Mouse (Mus musculus): ENCODE measurements at regions not wholly inside any gene's neighbourhood (a gene's known extent, or its start where the extent isn't known, plus 50 kb on each side); places are given as distances from the start of the nearest gene placed in this dataset.

GRCm38 (mm10) chr9:104496220-104496619 is 50.9 kb upstream of the Cpne4 start:
- intact Hi-C loops (cut with DNase I), result no loop called here
- H3K4me3 ChIP-seq, result no peak overlapping the region
- 69% methylated on average over 9 of the region's 9 CpGs for WGBS
- H3K4me1 ChIP-seq (ENCODE audit: control insufficient read depth, insufficient read depth, low read length), result no peaks in the 10 kb centered on the region
- H3K27me3 ChIP-seq (ENCODE audit: control insufficient read depth, insufficient read depth, low read length), result no peaks in the 10 kb centered on the region
- DNase-seq, result no peak
- TF ChIP-seq CTCF (IDR thresholded peaks at IDR 0.05), result no peak
- TF ChIP-seq EP300 (IDR thresholded peaks at IDR 0.05; ENCODE audit: insufficient read depth, low read depth, low read length), result no peak
- TF ChIP-seq POLR2A (IDR thresholded peaks at IDR 0.05; ENCODE audit: insufficient read depth, low read depth, low read length), result no peak
- H3K27ac ChIP-seq, result no peak overlapping the region
- H3K9ac ChIP-seq (ENCODE audit: low read depth, low read length), result no peak overlapping the region
- H3K36me3 ChIP-seq (ENCODE audit: control insufficient read depth, insufficient read depth, low read length), result no peaks in the 10 kb centered on the region
- H3K79me2 ChIP-seq (replicated peaks; ENCODE audit: control insufficient read depth, insufficient read depth, low read length), result no peaks in the 10 kb centered on the region

- Histone ChIP-seq H3K9ac (ENCODE audit: low read depth, low read length) (no peak overlapping the region), H3K4me3 (no peak overlapping the region), H3K27ac (no peak overlapping the region), H3K4me1 (ENCODE audit: control insufficient read depth, insufficient read depth, low read length) (no peaks in the 10 kb centered on the region), H3K27me3 (ENCODE audit: control insufficient read depth, insufficient read depth, low read length) (no peaks in the 10 kb centered on the region), H3K79me2 (replicated peaks; ENCODE audit: control insufficient read depth, insufficient read depth, low read length) (no peaks in the 10 kb centered on the region), H3K36me3 (ENCODE audit: control insufficient read depth, insufficient read depth, low read length) (no peaks in the 10 kb centered on the region)
- no peak for DNase-seq
- intact Hi-C loops (cut with DNase I), result no loop called here
- TF ChIP-seq CTCF (IDR thresholded peaks at IDR 0.05), result no peak
- no peak for TF ChIP-seq POLR2A (IDR thresholded peaks at IDR 0.05; ENCODE audit: insufficient read depth, low read depth, low read length)
- TF ChIP-seq EP300 (IDR thresholded peaks at IDR 0.05; ENCODE audit: insufficient read depth, low read depth, low read length), result no peak
These were observed 56.4 kb upstream of the Cpne4 start for GRCm38 (mm10) chr9:104490696-104491095.

DNA sequence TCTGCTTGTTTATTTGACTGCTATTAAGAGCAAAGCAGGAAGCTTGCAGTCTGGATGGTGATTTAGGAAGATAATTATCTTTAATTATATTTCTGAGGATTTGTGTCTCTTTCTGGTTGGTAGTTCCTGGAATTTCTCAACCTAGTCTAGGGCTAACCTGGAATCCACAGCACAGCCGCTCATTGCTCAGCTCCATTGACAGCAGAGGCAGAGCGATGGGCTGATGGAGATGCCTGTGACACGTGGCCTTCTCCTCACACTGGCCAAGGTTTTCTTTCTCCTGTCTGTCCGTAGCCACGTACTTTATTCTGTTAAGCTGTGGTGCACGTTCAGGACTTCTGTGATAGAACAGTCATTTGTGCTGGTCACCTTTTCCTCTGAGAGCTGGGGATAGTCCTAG is 57.7 kb upstream of the Cpne4 start:
- WGBS, result 71% methylated on average over 6 of the region's 6 CpGs
- H3K27ac ChIP-seq, result no peak overlapping the region

DNA sequence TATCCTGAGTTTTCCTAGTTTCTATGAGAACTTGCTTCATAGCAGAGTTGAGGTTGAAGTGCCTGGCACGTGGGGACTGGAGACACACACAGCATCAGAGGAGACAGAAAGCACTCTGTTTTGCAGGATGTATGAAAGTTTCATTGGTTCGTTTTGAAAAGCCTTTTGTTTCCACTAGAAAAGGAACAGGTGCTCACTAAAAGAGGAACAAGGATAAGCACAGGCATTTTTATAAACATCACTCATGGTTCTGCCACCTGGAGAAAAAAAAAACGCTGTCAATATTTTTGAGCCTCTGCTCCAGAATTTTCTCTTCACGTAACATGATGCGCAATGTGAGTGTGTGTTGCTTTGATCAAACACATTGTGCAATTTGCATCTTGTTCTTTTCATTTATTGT is 64.6 kb upstream of the Cpne4 start:
- no peaks in the 10 kb centered on the region for H3K79me2 ChIP-seq (replicated peaks; ENCODE audit: control insufficient read depth, insufficient read depth, low read length)
- no peaks in the 10 kb centered on the region for H3K4me1 ChIP-seq (ENCODE audit: control insufficient read depth, insufficient read depth, low read length)
- DNase-seq, result no peak
- no peak overlapping the region for H3K9ac ChIP-seq (ENCODE audit: low read depth, low read length)
- no peak overlapping the region for H3K27ac ChIP-seq
- intact Hi-C loops (cut with DNase I), result no loop called here
- H3K4me3 ChIP-seq, result no peak overlapping the region
- no peaks in the 10 kb centered on the region for H3K27me3 ChIP-seq (ENCODE audit: control insufficient read depth, insufficient read depth, low read length)
- H3K36me3 ChIP-seq (ENCODE audit: control insufficient read depth, insufficient read depth, low read length), result no peaks in the 10 kb centered on the region
- 64% methylated on average over 5 of the region's 5 CpGs for WGBS
- TF ChIP-seq CTCF (IDR thresholded peaks at IDR 0.05) (no peak), EP300 (IDR thresholded peaks at IDR 0.05; ENCODE audit: insufficient read depth, low read depth, low read length) (no peak), POLR2A (IDR thresholded peaks at IDR 0.05; ENCODE audit: insufficient read depth, low read depth, low read length) (no peak)

More for the DNA sequence above, 57.7 kb upstream of the Cpne4 start:
- Histone ChIP-seq H3K79me2 (replicated peaks; ENCODE audit: control insufficient read depth, insufficient read depth, low read length) (no peaks in the 10 kb centered on the region), H3K36me3 (ENCODE audit: control insufficient read depth, insufficient read depth, low read length) (no peaks in the 10 kb centered on the region), H3K9ac (ENCODE audit: low read depth, low read length) (no peak overlapping the region), H3K27me3 (ENCODE audit: control insufficient read depth, insufficient read depth, low read length) (no peaks in the 10 kb centered on the region), H3K4me1 (ENCODE audit: control insufficient read depth, insufficient read depth, low read length) (no peaks in the 10 kb centered on the region), H3K4me3 (no peak overlapping the region)
- intact Hi-C loops (cut with DNase I), result no loop called here
- DNase-seq, result no peak
- TF ChIP-seq POLR2A (IDR thresholded peaks at IDR 0.05; ENCODE audit: insufficient read depth, low read depth, low read length) (no peak), CTCF (IDR thresholded peaks at IDR 0.05) (no peak), EP300 (IDR thresholded peaks at IDR 0.05; ENCODE audit: insufficient read depth, low read depth, low read length) (no peak)

GRCm38 (mm10) chr9:104480683-104481082 is 66.4 kb upstream of the Cpne4 start:
- intact Hi-C loops (cut with DNase I), result no loop called here
- 73% methylated on average over 1 of the region's 1 CpGs for WGBS
- Histone ChIP-seq H3K36me3 (ENCODE audit: control insufficient read depth, insufficient read depth, low read length) (no peaks in the 10 kb centered on the region), H3K4me1 (ENCODE audit: control insufficient read depth, insufficient read depth, low read length) (no peaks in the 10 kb centered on the region), H3K79me2 (replicated peaks; ENCODE audit: control insufficient read depth, insufficient read depth, low read length) (no peaks in the 10 kb centered on the region), H3K27ac (no peak overlapping the region), H3K9ac (ENCODE audit: low read depth, low read length) (no peak overlapping the region), H3K4me3 (no peak overlapping the region), H3K27me3 (ENCODE audit: control insufficient read depth, insufficient read depth, low read length) (no peaks in the 10 kb centered on the region)
- DNase-seq, result no peak
- TF ChIP-seq POLR2A (IDR thresholded peaks at IDR 0.05; ENCODE audit: insufficient read depth, low read depth, low read length) (no peak), EP300 (IDR thresholded peaks at IDR 0.05; ENCODE audit: insufficient read depth, low read depth, low read length) (no peak), CTCF (IDR thresholded peaks at IDR 0.05) (no peak)

DNA sequence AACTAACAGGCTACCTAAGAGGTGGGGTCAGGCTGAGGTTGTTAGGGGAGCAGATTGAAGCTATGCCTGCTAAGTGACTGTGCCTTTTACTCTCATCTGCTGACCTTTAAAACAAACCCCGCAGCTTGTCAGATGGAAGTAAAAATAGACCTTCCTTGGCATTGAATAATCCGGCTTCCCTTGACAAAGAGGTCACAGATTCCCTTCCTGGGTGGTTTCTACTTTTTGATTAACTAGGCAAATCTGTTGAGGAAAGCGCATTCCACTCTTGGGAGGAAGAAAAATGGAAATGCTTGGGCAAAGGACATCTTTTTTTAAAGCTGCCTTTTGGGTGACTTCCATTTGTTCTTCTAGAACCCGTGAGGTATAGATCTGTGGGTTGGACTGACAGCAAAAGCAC is 72.3 kb upstream of the Cpne4 start:
- no peak overlapping the region for H3K4me3 ChIP-seq
- no peaks in the 10 kb centered on the region for H3K79me2 ChIP-seq (replicated peaks; ENCODE audit: control insufficient read depth, insufficient read depth, low read length)
- H3K27ac ChIP-seq, result no peak overlapping the region
- TF ChIP-seq POLR2A (IDR thresholded peaks at IDR 0.05; ENCODE audit: insufficient read depth, low read depth, low read length) (no peak), EP300 (IDR thresholded peaks at IDR 0.05; ENCODE audit: insufficient read depth, low read depth, low read length) (no peak), CTCF (IDR thresholded peaks at IDR 0.05) (no peak)
- WGBS, result 43% methylated on average over 4 of the region's 4 CpGs
- no peaks in the 10 kb centered on the region for H3K36me3 ChIP-seq (ENCODE audit: control insufficient read depth, insufficient read depth, low read length)
- H3K27me3 ChIP-seq (ENCODE audit: control insufficient read depth, insufficient read depth, low read length), result no peaks in the 10 kb centered on the region
- no peak for DNase-seq
- no peaks in the 10 kb centered on the region for H3K4me1 ChIP-seq (ENCODE audit: control insufficient read depth, insufficient read depth, low read length)
- intact Hi-C loops (cut with DNase I), result no loop called here
- H3K9ac ChIP-seq (ENCODE audit: low read depth, low read length), result no peak overlapping the region

Measured in heart, adult 2 months (tissue).